Mouse (Mus musculus) urinary bladder, adult 2 months (tissue): ENCODE data around the gene Trpm4. TPM values are rescaled to one million over a fixed set of nuclear protein-coding genes. Genes with fewer than 3 reads are reported as not detected.
"Not testable (repeated sequence)": the region's sequence is repeated elsewhere in the genome, so short reads cannot be mapped to it uniquely, and the experiment has no call there.

Experiments
- DNase-seq: peaks from one replicate; pipeline ENCODE4 v3.0.0; 2022; ENCODE audit warnings: low spot score
- polyA plus RNA-seq: library from polyadenylated mRNA; depleted of rRNA; stranded (reverse); fragments of >200 nt; gene quantifications from 2 replicates; pipeline ENCODE4 v1.2.3, GENCODE M21; 2012; rRNA removed

Trpm4 gene
- polyA plus RNA-seq, result 33.6 and 39.8 TPM in 2 replicates

DNA sequence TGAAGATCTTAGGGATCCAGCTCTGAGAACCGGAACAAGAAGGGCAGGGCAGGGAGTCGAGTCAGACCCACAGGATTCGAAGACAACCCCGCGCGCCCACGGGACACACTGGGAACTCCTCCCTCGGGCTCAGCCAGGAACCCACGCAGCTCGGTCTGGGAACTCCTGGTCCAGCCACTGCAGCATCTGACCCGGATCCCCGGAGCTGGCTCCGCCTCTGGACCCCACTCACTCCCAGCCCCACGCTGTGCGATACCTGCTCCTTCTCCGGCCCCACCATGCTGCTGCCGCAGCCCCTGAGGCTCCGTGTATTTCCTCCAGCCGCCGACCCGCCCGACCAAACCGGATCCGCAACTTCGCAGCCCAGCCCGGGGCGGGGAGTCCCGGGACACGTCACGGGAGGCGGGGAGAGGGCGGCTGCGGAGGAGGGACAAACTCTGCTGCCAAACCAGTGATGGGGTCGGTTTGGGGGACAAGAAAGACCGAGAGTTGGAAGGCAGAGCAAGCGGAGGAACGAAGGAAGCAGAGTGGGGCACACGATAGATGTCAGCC, at the start of gene Trpm4:
Gene Trpm4 (minus strand): TSS at position 350 of the 552 bp plus-strand sequence.
- DNase-seq, result peak; percentile 85

DNA sequence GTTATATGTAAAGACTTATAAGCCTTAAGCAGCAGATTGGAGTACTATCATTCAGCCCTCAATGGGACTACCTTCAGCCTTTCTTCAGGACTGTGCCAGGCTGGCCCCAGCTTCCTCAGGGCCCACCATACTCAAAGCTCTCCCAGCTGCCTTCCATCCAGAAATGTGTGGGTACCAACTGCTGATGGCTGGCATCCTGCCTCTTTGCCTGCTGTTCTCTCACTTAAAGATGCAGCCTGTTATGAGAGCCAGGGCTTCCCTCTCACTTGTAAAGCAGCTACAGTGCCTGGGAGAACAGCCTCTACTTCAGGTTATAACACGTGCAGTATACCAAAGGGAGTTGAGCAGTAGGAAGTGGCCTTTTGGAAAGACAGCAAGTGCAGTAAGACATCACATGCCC, 42.5 kb upstream of the Trpm4 start:
- DNase-seq, result no peak

DNA sequence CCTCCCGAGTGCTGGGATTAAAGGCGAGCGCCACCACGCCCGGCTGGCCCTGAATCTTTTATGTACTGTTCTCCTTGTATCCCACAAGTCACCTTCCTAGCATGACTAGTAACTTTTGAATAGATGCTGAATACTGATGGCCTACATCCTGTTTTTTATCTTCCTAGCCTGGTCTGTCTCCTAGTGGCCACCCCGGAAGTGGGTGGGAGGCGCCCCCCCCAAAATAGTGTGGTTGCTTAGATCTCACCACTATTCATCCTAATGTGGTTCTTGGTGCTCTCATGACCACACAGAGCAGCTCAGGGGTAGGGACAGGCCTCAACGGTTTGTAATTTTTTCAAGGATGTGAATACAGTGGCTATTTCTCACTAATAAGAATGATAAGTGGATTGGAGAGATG, 41.0 kb upstream of the Trpm4 start:
- no peak for DNase-seq

DNA sequence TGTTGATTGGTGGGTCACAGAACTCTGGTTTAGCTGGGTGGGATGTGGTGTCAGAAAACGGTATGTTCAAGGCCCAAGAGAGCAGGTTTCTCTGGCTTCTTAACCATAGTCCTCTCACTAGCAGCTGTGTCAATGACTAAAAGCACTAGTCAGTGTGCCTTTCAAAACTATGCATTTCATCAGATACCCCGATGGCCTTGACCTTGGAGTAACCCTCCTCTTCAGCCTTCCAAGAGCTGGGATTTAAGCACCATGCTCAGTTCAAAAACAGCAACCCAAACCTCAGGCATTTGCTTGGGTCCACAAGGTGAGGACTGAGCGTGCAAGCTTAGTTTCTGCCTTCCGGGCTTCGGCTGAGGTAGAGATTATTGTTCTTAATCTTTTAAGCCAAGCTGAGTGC, 38.8 kb upstream of the Trpm4 start:
- DNase-seq, result no peak

DNA sequence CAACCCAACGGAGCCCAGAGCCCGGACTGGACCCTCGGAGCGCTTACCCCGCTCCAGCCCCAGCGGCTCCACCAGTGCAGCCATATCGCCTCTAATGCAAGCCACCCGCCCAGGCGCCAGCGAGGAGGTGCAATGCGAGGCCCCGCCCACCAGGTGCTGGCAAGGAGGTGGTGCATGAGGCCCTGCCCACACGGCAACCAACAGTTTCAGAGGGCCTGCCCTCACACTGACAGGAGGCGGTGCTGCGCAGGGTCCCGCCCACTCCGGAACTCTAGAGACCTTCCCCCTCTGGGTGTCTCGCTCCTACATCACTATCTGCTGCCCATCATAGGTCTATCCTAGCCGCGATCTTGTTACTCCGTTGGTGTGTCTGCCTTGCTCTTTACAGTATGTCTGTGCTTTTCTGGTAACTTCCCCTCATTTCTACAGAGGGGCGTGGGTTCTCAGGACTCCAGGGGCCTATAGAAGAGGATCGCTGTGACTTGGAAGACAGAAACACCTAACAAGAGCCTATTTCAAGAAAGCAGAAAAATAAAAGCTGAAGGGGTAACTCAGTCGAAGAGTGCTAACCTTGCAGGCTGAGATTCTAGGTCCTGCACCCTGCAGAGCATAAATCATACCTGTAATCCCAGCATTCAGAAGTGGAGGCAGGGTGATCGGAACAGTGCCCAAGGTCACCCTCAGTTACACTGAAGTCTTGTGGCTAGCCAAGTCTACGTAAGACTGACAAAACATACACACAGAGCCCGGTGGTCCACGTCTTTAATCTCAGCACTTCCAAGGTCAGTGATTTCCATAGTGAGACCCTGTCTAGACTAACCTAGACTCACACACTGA, 37.1 kb upstream of the Trpm4 start, which contains the start of gene Lin7b:
Gene Lin7b (minus strand): TSS at position 109 of the 837 bp plus-strand sequence.
- peak; percentile 69 for DNase-seq

DNA sequence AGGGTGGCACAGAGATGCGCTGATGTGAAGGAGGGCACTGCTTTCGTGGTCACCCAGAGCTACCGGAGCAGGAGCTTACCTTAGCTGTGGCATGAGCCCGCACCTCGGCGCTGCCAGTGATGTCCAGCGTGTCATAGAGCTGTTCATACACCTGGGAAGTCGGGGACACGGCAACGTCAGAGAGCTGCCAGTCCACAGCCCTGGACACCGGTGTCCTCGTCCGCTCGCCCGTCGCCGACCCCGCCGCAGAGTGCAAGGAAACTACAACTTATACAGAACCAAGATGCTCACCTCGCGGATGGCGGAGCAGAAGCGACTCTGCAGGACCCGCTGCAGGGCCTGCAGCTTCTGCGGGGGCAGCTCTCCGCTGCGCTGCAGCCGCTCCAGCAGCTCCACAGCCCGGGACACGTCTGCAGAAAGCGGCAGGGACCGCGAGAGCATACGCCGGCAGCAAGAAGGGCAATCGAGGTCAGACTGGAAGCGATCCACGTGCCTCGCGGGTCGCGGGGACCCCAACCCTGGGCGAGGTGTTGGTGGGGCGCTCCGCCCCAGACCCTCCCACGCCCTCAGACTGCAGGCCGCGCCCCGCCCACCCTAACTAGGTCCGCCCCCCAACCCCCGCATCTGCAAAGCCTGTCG, 36.4 kb upstream of the Trpm4 start:
- DNase-seq, result no peak

DNA sequence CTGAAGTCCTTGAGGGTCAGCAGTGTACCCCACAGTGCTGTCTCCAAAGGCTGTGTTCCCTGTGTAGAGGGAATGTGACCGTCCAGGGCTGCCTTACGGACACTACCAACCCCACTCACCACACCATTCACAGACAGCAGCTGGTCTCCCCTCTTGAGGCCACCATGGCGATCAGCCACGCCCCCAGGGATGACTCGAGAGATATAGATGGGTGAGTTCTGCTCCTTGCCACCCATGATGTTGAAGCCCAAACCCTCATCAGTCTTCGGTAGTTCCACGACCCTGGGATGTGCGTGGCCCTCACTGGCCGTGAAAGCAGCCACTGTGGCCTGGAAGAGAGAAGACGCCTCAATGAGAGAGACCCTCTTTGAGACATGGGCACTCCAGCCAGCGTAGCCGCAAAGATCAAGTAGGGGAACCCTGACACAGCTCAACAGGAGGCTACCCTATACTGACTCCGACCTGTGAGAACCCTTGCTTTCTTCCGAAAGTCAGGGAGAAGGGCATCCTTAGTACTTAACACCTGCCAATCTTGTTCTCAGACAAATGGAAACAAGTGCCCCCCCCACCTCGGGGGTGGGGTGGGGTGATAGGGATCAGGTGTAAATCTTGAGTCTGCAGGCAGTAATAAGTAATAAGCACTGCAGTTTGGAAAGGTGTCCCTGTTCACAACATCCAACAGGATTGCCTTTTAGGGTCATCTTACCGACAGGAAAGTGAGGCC, 35.6 kb upstream of the Trpm4 start:
- DNase-seq, result no peak

DNA sequence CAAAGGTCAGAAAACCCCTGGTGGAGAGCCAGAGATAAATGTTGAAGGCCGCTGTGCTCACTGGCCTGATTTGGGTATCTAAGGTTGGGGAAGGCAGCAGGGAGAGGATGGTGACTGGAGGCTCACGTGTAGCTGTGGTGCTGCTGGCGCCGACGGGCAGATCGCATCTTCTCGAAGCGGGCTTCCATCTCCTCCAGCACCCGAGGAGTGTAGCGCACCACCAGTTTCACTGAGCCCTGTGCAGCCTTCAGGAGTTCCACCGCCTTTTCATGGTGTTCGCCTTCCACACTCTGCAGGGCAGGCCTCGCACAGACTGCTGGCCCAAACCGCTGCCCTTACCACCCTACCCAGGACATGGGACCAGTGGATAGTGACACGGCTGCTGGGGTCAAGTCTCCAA, 34.6 kb upstream of the Trpm4 start:
- DNase-seq, result no peak

DNA sequence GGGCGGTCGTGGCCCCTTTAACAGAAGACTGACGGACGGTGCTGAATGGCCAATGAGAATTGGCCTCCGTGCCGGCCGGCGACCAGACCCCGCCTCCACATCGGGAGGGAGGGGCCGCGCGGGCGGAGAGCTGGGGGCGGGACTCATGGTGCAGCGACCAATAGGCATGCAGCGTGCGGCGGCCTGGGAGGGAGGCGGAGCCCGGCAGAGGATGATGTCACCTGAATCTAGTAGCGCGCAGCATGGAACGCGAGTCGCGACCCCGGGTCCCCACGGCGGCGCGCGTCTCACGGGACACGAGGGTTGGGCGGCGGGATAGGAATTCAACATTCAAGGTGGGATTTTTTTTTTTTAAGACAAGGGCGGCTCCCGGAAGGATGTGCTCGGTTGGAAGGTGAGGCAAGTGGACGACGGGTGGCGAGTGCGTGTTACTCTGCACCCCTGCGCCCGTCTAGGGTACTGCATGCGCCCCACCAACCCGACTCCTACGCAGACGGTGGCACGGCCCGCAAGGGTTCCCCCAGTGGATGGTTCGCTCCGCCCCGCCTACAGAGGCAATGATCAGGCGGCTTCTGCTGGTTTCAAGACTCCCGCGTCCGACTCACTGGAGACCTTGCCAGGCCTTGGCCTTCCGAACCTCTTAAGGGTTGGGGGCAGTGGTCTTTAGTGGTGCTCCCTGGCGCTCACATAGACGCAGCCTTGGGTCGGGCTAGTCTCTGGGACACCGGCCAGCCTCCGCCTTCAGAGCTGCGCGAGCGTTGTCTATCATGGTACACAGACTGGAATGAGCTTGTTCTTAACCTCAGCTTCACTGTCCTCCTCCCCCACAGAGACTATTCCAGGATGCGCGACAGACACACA, 33.7 kb upstream of the Trpm4 start:
- peak; percentile 95 for DNase-seq

DNA sequence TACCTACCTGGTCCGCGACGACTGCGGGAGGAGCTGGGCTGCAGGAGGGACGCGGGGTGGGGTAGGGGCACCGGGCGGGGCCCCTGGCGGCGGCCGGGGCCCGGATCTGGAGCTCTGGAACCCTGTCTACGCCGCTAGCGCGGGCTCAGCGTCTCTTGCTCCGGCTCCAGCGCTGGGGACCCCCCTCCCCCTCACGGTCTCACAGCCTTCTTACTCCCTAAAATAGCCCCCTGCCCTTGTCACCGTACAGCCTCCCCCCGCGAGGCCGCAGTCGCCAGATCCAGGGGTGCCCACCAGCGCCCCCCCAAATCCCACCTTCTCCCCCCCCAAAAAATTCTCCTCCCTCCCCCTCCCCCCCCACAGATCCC, 33.1 kb upstream of the Trpm4 start, which contains the start of gene Ppfia3:
Gene Ppfia3 (minus strand): TSS at position 368 of the 368 bp plus-strand sequence.
- no peak for DNase-seq

DNA sequence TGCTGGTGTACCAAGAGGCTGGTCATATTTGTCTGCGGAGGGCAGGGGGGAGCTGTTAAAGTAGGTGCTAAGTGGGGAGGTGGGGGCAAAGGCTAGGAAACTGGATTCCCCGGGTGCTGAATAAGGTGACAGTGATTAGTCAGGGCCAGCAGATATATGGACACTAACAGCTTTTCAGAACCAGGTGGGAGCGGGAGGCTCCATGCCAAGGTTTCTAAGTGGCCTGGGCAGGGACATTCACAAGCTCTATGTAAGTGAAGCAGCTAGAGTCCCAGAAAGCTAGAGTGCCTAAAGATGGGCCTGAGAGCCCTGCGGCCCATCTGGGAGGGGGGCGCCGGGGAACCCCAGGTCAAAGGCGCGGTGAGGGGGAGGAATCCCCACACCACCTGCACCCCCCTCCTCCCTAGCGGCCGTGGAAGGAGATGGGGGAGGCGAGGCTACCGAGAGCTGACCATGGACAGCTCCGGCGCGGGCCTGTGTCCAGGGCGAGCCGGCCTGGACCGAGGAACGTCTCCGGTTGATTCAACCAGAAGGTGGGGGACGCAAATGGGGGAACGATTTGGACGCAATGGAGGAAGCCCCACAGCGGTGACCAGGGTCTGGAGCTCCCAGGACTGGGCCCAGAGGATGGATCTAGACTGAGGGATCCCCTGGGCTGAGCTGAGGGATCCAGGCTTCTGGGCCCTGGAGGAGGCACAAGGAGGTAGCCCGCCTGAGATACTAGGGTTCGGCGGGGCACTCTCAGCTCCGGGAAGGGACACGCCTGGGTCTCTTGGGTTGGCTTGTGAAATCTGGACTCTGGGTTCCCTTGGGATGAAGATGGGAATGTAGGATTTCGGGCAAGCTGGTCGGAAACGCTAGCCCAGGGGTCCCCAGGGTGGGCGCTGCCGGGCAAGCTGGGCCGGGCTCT, 32.4 kb upstream of the Trpm4 start:
- peak; percentile 46 for DNase-seq

DNA sequence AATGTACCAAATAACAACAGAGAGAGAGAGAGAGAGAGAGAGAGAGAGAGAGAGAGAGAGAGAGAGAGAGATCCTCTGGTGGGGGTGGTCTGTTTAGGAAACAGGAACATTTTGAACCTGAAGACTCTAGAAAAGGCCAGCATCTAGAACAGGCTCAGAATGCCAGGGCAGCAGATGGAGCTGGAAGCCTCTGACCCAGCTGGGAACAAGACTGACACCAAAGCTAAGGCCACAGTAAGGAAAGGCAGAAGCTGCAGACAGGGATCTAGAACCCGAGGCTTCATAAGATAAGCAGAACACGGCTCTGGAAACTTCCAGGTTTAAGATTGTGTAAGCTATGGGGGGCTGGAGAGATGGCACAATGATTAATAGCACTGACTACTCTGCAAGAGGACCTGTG, 30.4 kb upstream of the Trpm4 start:
- no peak for DNase-seq

DNA sequence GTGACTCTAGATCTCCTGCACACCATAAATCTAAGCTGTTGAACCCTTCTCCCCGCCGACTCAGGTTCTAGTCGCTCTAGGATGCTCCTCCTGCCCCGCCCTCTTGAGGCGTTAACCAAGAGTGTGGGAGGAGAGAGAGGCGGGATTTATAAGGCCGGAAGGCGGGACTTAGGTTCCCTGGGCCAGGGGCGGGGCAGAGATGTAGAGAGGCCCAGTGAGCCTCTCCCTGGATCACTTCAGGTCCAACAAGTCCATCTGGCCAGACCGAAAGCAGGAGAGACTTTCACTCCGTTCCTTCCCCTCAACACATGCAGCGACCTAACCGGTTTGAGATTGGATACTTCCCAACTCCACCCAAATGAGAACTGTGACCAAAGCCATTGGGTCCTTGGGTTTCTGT, 29.2 kb upstream of the Trpm4 start:
- DNase-seq, result no peak

DNA sequence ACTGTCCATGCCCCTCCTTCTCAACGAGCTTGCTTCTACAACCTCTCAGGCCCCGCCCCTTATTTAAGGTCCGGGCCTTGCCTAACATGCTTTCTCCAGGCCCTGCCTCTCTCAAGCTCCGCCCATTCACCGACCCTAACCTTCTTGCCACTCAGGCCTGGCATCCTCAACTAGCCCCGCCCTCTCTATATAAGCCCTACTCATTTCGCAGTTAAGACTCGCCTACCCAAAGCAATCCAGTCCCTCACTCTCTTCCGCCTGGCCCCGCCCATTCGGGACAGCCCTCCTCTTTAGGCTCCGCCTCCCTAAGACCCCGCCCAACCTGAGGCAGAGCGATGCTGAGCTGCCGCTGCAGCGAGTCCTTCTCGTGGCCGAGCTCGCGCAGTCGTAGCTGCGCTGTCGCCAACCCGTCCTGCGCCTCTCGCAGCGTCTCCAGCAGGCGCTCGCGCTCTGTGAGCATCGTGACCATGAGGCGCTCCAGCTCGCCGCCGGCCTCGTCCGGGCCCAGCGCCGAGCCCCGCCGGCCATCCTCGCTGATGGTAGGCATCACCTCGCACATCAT, 27.7 kb upstream of the Trpm4 start:
- DNase-seq, result no peak

DNA sequence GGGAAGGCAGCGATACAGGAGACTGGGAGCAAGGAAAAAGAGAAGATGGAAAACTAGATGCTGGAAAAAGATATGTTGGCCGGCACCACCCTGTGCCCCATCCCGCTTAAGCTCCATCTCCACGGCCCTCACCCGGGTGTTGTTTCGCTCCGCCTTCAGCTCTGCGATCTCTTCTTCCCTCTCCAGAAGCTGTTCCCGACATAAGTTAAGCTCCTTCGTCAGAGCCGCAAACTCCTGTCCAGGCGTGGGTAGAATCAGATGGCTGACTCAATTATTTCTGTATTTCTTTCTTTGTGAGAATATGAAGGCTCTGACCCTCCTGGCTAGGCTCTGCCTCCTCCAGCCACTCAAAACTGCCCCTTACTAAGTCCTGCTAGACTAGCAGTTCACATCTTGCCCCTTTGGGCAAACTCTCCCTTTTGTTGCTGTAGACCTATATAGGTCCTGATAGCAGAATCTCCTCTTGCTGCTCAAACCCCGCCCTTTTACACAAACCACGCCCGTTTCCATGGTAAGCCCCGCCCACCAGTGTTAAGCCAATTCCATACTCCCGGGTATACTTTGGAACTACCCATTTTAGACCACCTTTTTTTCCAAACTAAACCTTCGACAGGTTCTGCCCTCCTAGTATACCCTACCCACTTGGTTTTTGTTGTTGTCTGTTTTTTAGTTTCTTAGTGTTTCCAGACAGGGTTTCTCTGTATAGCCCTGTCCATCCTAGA, 27.0 kb upstream of the Trpm4 start:
- DNase-seq, result no peak

DNA sequence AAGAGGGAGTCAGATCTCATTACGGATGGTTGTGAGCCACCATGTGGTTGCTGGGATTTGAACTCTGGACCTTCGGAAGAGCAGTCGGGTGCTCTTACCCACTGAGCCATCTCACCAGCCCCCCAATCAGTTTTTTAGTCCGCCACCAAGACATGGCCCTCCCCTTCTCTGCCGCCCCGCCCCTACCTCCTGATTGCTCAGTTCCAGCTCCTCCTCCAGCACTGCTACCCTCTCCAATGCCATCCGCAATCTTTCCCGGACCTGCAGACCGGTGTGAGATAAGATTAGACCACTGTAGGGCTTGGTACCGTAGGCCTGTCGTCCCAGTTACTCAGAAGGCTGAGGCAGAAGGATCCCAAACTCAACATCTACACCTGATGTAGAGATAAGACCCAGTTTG, 25.5 kb upstream of the Trpm4 start:
- not testable (repeated sequence) for DNase-seq

DNA sequence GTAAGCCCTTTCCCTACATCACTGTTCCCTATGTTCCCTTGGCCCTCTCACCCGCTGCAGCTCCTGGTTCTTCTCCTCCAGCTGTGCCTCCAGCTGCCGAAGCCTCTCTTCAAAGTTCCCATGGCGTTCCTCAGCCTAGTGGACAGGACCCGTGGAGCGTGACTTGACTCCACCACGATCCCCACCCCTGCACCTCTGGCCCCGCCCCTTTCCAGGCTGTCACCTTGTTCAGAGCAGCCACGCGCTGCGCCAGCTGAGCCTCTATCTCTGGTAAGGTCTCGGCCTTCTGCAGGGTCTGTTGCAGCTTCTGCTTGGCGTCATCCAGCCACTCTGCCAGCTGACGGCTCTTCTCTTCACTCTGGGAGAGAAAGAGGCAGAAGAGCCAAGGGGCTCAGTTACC, 22.5 kb upstream of the Trpm4 start:
- DNase-seq, result no peak

DNA sequence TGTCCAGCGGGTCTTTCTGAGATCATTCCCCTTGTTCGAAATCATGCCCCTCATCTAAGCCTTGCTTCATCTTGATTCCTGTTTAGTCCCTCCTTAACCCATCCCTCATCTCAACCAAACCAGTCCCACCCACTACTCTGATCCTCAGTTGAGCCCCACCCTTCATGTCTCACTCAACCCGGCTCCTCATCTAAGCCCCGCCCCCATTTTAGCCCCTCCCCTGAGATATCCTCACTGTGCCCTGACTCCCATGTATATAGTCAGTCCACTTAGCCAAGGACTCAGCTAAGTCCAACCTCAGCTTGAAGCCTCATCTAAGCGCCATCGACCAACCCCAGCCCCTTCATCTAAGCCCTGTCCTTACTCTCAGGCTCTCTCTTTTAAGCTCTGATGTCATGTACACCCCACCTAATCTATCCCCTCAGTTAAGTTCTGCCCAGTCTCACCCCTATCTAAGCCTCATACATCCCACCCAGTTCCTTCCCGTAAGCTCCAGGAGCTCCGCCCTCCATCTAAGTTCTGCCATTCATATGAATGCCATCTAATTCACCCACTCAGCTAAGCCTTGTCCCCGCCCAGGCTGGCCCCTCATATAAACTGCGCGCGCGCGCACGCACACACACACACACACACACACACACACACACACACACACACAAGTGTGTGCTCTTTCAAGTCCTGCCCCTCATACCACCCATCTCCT, 21.9 kb upstream of the Trpm4 start:
- no peak for DNase-seq

DNA sequence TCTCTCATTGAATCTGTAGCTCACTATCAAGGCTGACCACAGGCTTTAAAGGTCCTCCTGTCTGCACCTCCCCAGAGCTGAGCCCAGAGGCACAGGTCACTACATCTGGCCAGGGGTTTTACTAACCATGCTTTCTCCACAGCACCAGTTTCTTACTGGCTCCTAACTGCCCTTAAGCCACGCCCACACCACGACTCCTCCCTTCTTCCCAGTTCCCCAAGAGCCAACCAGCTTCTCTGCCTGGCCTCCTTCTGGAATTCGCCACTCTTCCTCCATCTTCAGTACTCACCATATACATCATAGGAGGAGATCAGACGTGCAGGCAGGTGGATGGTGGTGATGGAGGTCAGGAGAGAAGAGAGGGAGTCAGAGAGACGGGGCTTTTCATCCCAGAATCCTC, 19.5 kb upstream of the Trpm4 start:
- DNase-seq, result no peak
